Mouse (Mus musculus): ENCODE results near the gene Chga.

Chga gene

GRCm38 (mm10) chr12:102557372-102557771 lies 2.6 kb downstream of the Chga start:
- DNase-seq (ENCODE audit: low spot score in 2 of 2), result no peak

- DNase-seq (ENCODE audit: low spot score in 2 of 2), result no peak
These were observed 10.3 kb downstream of the Chga start for GRCm38 (mm10) chr12:102565086-102565485.

- DNase-seq (ENCODE audit: low spot score in 2 of 2), result no peak
These were observed 12.2 kb downstream of the Chga start for GRCm38 (mm10) chr12:102566951-102567350.

- no peak for DNase-seq (ENCODE audit: low spot score in 2 of 2)
These were observed 13.4 kb downstream of the Chga start for GRCm38 (mm10) chr12:102568219-102568618.

GRCm38 (mm10) chr12:102570111-102570510 lies 15.3 kb downstream of the Chga start:
- DNase-seq (ENCODE audit: low spot score in 2 of 2), result no peak

GRCm38 (mm10) chr12:102570734-102571133 lies 16.0 kb downstream of the Chga start:
- DNase-seq (ENCODE audit: low spot score in 2 of 2), result no peak

- DNase-seq (ENCODE audit: low spot score in 2 of 2), result no peak
These were observed 16.9 kb downstream of the Chga start for GRCm38 (mm10) chr12:102571666-102572065.

- DNase-seq (ENCODE audit: low spot score in 2 of 2), result no peak
These were observed 18.3 kb downstream of the Chga start for GRCm38 (mm10) chr12:102573036-102573435.

- no peak for DNase-seq (ENCODE audit: low spot score in 2 of 2)
These were observed 21.0 kb downstream of the Chga start for GRCm38 (mm10) chr12:102575541-102576329.

- DNase-seq (ENCODE audit: low spot score in 2 of 2), result no peak
These were observed 22.1 kb downstream of the Chga start for GRCm38 (mm10) chr12:102576659-102577398.

GRCm38 (mm10) chr12:102579041-102579440 lies 24.3 kb downstream of the Chga start:
- peak in 1 of 2 experiments; percentile 75 for DNase-seq (ENCODE audit: low spot score in 2 of 2)

GRCm38 (mm10) chr12:102581579-102582196 lies 26.9 kb downstream of the Chga start:
- DNase-seq (ENCODE audit: low spot score in 2 of 2), result no peak

- no peak for DNase-seq (ENCODE audit: low spot score in 2 of 2)
These were observed 27.7 kb downstream of the Chga start for GRCm38 (mm10) chr12:102582441-102582840.

GRCm38 (mm10) chr12:102585390-102585789 lies 30.6 kb downstream of the Chga start:
- no peak for DNase-seq (ENCODE audit: low spot score in 2 of 2)

GRCm38 (mm10) chr12:102586286-102586881 lies 31.6 kb downstream of the Chga start:
- no peak for DNase-seq (ENCODE audit: low spot score in 2 of 2)

GRCm38 (mm10) chr12:102587106-102587505 lies 32.3 kb downstream of the Chga start:
- no peak for DNase-seq (ENCODE audit: low spot score in 2 of 2)

GRCm38 (mm10) chr12:102590711-102591360 lies 36.1 kb downstream of the Chga start:
- DNase-seq (ENCODE audit: low spot score in 2 of 2), result no peak

GRCm38 (mm10) chr12:102593699-102594098 lies 38.9 kb downstream of the Chga start:
- DNase-seq (ENCODE audit: low spot score in 2 of 2), result peak in 1 of 2 experiments; percentile 58

GRCm38 (mm10) chr12:102594627-102595026 lies 39.9 kb downstream of the Chga start:
- DNase-seq (ENCODE audit: low spot score in 2 of 2), result no peak

GRCm38 (mm10) chr12:102596410-102596809 lies 41.6 kb downstream of the Chga start:
- DNase-seq (ENCODE audit: low spot score in 2 of 2), result no peak

- no peak for DNase-seq (ENCODE audit: low spot score in 2 of 2)
These were observed 42.7 kb downstream of the Chga start for GRCm38 (mm10) chr12:102597466-102597865.

- DNase-seq (ENCODE audit: low spot score in 2 of 2), result no peak
These were observed 43.8 kb downstream of the Chga start for GRCm38 (mm10) chr12:102598535-102598934.
